Mouse (Mus musculus) erythroid progenitor cell, adult 5-6 weeks (primary cell): Measurements from ENCODE around the gene Zer1. TPM values are rescaled to one million over a fixed set of nuclear protein-coding genes. Genes with fewer than 3 reads are reported as not detected.
A peak's percentile ranks its signal among the peaks of the same experiment; 100 is the strongest.

Experiments
- ATAC-seq: replicated peaks from 2 replicates; pipeline ENCODE4 v1.8.0; 2016; ENCODE audit warnings: moderate number of reproducible peaks, mild to moderate bottlenecking, moderate TSS enrichment, inconsistent platforms; ENCODE audit not compliant: poor library complexity, low FRiP score, severe bottlenecking
- total RNA-seq, 2 experiments: library from RNA; stranded (forward) in 1 of 2; stranded (reverse) in 1 of 2; fragments of 150-400 nt in 1 of 2; fragments of 186-747, 209-891 nt in 1 of 2; gene quantifications; 2 replicates each; pipeline versions ENCODE4 v1.2.3 to v1.2.4; 2015 to 2017; ENCODE audit warnings: low replicate concordance in 2 of 2

Zer1 gene
- total RNA-seq, 2 experiments from 2014 or later = 6.7 to 10.9 TPM

- ATAC-seq = no peak
Observed at GRCm38 (mm10) chr2:30084113-30084512, 40.3 kb downstream of the Zer1 start.

DNA sequence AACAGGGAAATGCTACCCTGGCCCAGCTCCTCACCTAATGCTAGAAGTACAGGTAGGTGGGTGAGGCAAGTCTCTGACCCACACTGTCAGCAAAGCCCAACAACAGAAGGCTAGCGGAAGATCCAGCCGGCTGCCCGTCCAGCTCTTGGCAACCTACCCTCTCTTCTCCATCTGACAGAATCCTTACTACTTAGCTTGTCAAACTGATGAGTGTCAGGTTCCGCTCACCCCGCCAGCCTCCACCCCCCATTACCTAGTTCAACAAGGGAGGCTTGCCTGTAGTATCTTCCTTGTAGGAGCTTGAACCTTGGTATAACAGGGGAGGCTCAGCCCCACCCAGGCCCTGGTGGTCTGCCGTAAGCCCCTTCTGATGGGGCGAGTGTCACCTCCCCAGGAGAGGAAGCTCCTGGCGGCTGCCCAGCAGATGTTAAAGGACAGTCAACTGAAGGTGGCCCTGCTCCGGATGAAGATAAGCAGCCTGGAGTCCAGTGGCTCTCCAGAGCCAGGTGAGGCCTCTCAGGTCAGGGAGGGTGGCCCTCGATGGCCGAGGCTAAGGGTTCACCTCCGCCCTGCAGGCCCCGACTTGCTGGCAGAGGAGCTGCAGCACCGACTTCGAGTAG is 44.1 kb downstream of the Zer1 start:
- no peak for ATAC-seq

GRCm38 (mm10) chr2:30078760-30079159 is 45.6 kb downstream of the Zer1 start:
- ATAC-seq = no peak

DNA sequence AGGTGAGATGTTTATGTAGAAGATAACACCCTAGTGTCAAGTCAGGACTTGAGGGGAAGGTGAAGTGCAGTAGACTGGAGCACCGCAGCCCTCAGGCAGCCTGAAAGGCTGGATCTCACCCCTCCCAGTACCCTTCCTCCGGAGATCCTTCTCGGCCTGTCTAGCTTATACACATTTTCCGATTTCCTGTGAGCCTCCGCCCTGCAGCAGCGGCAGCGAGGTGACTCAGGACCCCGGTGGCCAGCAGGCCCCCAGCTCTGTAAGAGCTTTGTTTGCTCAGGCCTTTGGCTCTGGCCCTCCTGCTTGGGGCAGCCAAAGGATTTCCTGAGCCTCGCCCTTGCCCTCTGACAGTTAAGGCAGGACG is 46.1 kb downstream of the Zer1 start:
- peak; percentile 4; the same call in 1 of the 2 replicates for ATAC-seq

- ATAC-seq = peak; percentile 83
Observed at GRCm38 (mm10) chr2:30077502-30078348, 46.7 kb downstream of the Zer1 start, which contains the start of gene Pkn3. TSS of gene Pkn3 (plus strand) at chr2:30077684.

GRCm38 (mm10) chr2:30076959-30077358 is 47.4 kb downstream of the Zer1 start:
- peak; percentile 20; the same call in 1 of the 2 replicates for ATAC-seq

DNA sequence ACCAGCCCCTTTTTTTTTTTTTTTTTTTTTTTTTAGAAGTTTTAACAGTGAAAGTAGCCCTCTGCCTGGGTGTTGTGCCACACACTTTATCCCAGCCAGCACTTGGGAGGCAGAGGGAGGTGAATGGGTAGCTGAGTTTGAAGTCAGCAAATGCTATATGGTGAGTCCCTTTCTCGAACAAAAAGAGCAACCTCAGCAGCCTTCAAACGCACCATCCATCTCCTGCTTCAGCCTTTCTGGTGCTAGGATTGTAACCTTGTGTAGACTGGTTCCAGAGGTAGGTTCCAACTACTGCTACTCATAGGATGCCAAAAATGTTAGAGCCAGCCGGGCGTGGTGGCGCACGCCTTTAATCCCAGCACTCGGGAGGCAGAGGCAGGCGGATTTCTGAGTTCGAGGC is 47.9 kb downstream of the Zer1 start:
- no peak for ATAC-seq

DNA sequence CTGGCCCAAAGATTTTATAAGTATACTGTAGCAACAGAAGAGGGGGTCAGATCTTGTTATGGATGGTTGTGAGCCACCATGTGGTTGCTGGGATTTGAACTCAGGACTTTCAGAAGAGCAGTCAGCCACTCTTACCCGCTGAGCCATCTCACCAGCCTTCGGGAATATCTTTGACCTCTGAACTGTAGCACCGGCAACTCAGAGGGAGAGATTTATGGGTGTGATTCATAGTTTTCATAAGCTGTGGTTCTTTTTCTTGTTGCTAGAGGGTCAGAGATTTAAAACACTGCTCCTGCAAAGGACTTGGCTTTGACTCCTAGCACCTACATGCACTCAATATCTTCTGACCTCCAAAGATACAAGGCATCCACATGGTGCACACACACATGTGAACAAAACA is 48.8 kb downstream of the Zer1 start:
- ATAC-seq = no peak

DNA sequence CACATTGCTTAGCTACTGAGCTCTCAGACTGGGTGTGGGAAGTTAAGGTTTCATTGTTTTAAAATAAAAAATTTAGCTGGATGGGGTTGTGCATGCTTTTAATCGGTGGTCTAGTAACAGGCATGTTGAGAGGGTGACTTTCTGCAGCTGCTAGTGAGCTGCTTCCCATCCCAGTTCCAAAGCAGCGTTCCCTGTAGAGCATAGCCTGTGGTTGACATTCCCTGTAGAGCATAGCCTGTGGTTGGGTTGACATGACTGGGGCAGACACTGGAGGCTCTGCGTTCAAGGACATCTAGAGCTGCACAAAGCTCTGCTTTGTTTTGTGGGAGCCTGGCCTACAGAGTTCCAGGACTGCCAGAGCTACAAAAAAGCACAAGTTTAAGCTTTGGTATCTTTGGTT is 51.1 kb downstream of the Zer1 start:
- no peak for ATAC-seq

DNA sequence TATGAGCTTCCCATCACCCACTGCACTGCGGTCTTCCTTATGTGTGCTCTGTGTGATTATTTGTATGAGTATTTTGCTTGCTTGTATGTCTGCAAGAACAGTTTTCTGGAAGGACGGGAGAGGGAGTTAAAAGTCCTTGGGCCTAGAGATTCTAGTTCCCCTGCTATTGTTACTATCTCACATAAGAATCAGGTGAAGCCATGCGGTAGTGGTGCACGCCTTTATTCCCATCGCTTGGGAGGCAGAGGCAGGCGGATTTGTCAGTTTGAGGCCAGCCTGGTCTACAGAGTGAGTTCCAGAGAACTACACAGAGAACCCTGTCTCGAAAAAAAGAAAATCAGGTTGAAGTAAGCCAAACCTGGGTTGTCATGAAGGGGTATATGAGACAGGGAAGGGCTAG is 51.5 kb downstream of the Zer1 start:
- no peak for ATAC-seq

GRCm38 (mm10) chr2:30067962-30068361 is 56.4 kb downstream of the Zer1 start:
- no peak for ATAC-seq

DNA sequence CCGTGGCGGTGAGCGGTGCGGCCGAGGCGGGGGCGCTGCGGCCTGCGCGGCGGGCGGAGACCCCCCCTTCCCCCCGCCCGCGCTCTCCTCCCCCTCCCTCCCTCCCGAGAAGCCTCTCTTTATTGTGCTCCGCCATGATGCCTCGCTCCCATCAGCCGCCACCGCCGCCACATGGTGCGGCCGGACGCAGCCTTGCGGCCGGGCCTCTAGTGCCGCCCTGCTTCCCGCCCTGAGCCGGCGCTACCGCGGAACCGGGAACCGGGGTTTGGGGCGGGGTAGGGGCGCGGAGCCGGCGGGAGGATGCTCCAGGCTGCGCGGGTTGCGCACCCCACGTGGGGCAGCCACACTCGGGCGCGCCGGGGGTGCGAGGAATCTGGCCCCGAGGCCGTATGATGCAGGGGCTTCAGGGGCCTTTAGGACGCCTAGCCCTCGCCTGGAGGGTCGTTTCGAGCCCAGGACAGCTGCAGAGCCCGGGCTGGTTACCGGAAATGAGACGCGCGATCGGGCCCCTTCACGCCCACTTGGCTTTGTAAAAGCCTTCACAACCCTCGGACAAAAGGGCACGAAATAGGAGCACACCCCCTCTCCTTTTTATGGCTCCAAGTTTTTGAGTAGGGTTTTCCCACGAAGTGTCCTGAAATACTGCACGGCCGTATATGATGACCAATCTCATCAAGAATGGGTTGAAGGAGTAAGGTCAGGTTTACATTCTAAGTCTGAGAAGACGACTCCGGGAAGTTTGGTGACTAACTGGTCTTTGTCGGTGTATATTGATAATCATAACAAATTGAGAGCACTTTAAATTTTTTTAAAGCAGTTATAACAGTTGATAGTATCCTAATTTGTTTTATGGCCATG is 57.1 kb downstream of the Zer1 start:
- ATAC-seq = 0 out of 2 replicates have a peak, but pooled peaks have one; percentile 6

GRCm38 (mm10) chr2:30066046-30066901 is 58.1 kb downstream of the Zer1 start:
- peak; percentile 82 for ATAC-seq

DNA sequence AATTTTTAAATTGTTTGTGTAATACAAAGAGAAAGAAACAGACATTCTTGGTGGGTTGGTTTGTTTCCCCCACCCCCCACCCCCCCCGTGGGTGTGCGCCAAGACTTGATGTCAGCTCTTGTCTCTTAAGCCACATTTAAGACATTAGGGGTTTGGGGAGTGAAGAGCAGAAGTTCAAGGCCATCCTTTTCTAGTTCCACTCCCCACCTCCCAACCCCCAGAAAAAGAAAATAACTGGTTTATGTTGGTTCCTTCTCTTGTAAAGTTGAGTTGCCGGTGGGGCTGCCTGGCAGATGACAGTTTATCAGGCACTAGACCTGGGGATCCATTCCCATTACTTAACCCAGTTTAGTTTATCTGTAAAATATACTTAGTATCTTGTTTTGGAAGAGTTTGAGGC is 60.1 kb downstream of the Zer1 start:
- no peak for ATAC-seq

GRCm38 (mm10) chr2:30063791-30064190 is 60.6 kb downstream of the Zer1 start:
- ATAC-seq = no peak

- ATAC-seq = no peak
Observed at GRCm38 (mm10) chr2:30063235-30063634, 61.1 kb downstream of the Zer1 start.

DNA sequence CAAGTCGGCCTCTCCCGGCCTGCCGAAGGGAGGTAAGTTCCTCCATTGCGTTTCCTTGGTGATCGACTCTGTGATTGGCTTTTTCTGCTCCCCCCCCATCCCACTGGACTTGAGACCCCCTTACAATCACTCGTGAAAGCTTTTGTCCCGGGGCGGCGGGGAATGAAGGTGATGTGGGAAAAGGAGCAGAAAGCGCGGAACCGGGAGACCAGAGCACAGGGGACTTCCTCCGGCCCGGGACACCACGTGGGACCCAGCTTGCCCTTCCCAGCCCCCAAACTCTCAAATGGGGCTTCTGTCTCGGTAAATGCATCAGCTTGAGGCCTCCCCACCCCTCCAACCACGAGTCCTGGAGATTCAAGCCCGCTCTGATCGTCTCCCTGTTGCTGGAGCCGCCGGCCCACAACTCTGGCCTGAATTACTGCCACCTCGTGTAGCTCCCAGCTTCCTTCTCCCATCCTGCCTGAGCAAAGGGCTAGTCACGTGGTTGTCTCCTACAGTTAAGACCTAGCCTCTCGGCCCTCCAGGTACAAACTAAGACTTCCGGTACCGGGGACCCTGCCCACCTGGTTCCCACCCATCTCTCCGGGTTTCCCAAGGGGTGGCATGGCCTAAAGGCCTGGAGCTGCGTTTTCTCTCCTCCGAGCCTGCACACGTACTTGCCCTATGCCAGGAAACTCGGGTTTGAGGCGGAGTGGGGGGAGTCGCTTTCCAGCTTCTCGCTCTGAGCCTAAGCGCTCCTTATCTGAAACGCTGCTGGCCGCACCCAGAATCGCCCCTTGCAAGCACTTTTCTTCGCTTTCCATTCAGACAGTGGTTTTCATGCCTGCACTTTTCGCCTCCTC is 61.9 kb downstream of the Zer1 start:
- peak; percentile 58 for ATAC-seq
